Mouse (Mus musculus): Measurements from ENCODE around the gene Gsg1l. TPM values are rescaled to one million over a fixed set of nuclear protein-coding genes. Genes with fewer than 3 reads are reported as not detected.

Gsg1l gene
- polyA plus RNA-seq, 1 experiment, result not detected

GRCm38 (mm10) chr7:126083980-126084348 is 1.8 kb upstream of the Gsg1l start:
- no peak for TF ChIP-seq CTCF (IDR thresholded peaks at IDR 0.05; ENCODE audit: low read depth, low read length)
- no peak for TF ChIP-seq POLR2A (IDR thresholded peaks at IDR 0.05; ENCODE audit: borderline replicate concordance, low read depth, low read length)
- H3K4me1 ChIP-seq (ENCODE audit: control insufficient read depth, insufficient read depth, low read length), result peaks cover 18% of the 10 kb centered on the region

GRCm38 (mm10) chr7:126083341-126083979 is 1.2 kb upstream of the Gsg1l start:
- TF ChIP-seq CTCF (IDR thresholded peaks at IDR 0.05; ENCODE audit: low read depth, low read length) (no peak), POLR2A (IDR thresholded peaks at IDR 0.05; ENCODE audit: borderline replicate concordance, low read depth, low read length) (no peak)
- Histone ChIP-seq H3K4me1 (ENCODE audit: control insufficient read depth, insufficient read depth, low read length) (peaks cover 18% of the 10 kb centered on the region), H3K4me3 (ENCODE audit: insufficient read depth, low read length) (no peak overlapping the region), H3K27ac (ENCODE audit: insufficient read depth, low read depth, low read length) (no peak overlapping the region)

More at GRCm38 (mm10) chr7:126083980-126084348, 1.8 kb upstream of the Gsg1l start:
- H3K27ac ChIP-seq (ENCODE audit: insufficient read depth, low read depth, low read length), result no peak overlapping the region
- no peak overlapping the region for H3K4me3 ChIP-seq (ENCODE audit: insufficient read depth, low read length)

GRCm38 (mm10) chr7:126081727-126082285 is 405 bp downstream of the Gsg1l start:
- Histone ChIP-seq H3K4me1 (ENCODE audit: control insufficient read depth, insufficient read depth, low read length) (peaks cover 11% of the 10 kb centered on the region), H3K4me3 (ENCODE audit: insufficient read depth, low read length) (peak overlapping the region; percentile 43), H3K27ac (ENCODE audit: insufficient read depth, low read depth, low read length) (no peak overlapping the region)
- TF ChIP-seq CTCF (IDR thresholded peaks at IDR 0.05; ENCODE audit: low read depth, low read length) (no peak), POLR2A (IDR thresholded peaks at IDR 0.05; ENCODE audit: borderline replicate concordance, low read depth, low read length) (no peak)

- H3K4me3 ChIP-seq (ENCODE audit: insufficient read depth, low read length), result peak overlapping the region; percentile 43; the same call in 1 of the 2 replicates
- TF ChIP-seq POLR2A (IDR thresholded peaks at IDR 0.05; ENCODE audit: borderline replicate concordance, low read depth, low read length) (no peak), CTCF (IDR thresholded peaks at IDR 0.05; ENCODE audit: low read depth, low read length) (no peak)
- no peak overlapping the region for H3K27ac ChIP-seq (ENCODE audit: insufficient read depth, low read depth, low read length)
Measured at GRCm38 (mm10) chr7:126080949-126081654, 1.1 kb downstream of the Gsg1l start.

GRCm38 (mm10) chr7:126076935-126077334 is 5.3 kb downstream of the Gsg1l start:
- TF ChIP-seq POLR2A (IDR thresholded peaks at IDR 0.05; ENCODE audit: borderline replicate concordance, low read depth, low read length) (no peak), CTCF (IDR thresholded peaks at IDR 0.05; ENCODE audit: low read depth, low read length) (no peak)
- H3K4me1 ChIP-seq (ENCODE audit: control insufficient read depth, insufficient read depth, low read length), result peaks cover 5% of the 10 kb centered on the region
- no peak overlapping the region for H3K27ac ChIP-seq (ENCODE audit: insufficient read depth, low read depth, low read length)
- no peak overlapping the region for H3K4me3 ChIP-seq (ENCODE audit: insufficient read depth, low read length)

More at GRCm38 (mm10) chr7:126080949-126081654, 1.1 kb downstream of the Gsg1l start:
- peaks cover 6% of the 10 kb centered on the region for H3K4me1 ChIP-seq (ENCODE audit: control insufficient read depth, insufficient read depth, low read length)

GRCm38 (mm10) chr7:126075058-126075457 is 7.2 kb downstream of the Gsg1l start:
- peaks cover 5% of the 10 kb centered on the region for H3K4me1 ChIP-seq (ENCODE audit: control insufficient read depth, insufficient read depth, low read length)
- H3K4me3 ChIP-seq (ENCODE audit: insufficient read depth, low read length), result no peak overlapping the region; the same call in 1 of the 2 replicates
- TF ChIP-seq POLR2A (IDR thresholded peaks at IDR 0.05; ENCODE audit: borderline replicate concordance, low read depth, low read length), result no peak
- TF ChIP-seq CTCF (IDR thresholded peaks at IDR 0.05; ENCODE audit: low read depth, low read length), result no peak
- H3K27ac ChIP-seq (ENCODE audit: insufficient read depth, low read depth, low read length), result no peak overlapping the region

- no peak overlapping the region for H3K4me3 ChIP-seq (ENCODE audit: insufficient read depth, low read length)
- no peak for TF ChIP-seq POLR2A (IDR thresholded peaks at IDR 0.05; ENCODE audit: borderline replicate concordance, low read depth, low read length)
- no peak for TF ChIP-seq CTCF (IDR thresholded peaks at IDR 0.05; ENCODE audit: low read depth, low read length)
- no peak overlapping the region for H3K27ac ChIP-seq (ENCODE audit: insufficient read depth, low read depth, low read length)
- peaks cover 3% of the 10 kb centered on the region for H3K4me1 ChIP-seq (ENCODE audit: control insufficient read depth, insufficient read depth, low read length)
Measured at GRCm38 (mm10) chr7:126070321-126070720, 11.9 kb downstream of the Gsg1l start.

GRCm38 (mm10) chr7:126066777-126067176 is 15.4 kb downstream of the Gsg1l start:
- Histone ChIP-seq H3K4me1 (ENCODE audit: control insufficient read depth, insufficient read depth, low read length) (no peaks in the 10 kb centered on the region), H3K4me3 (ENCODE audit: insufficient read depth, low read length) (no peak overlapping the region), H3K27ac (ENCODE audit: insufficient read depth, low read depth, low read length) (no peak overlapping the region)
- TF ChIP-seq CTCF (IDR thresholded peaks at IDR 0.05; ENCODE audit: low read depth, low read length) (no peak), POLR2A (IDR thresholded peaks at IDR 0.05; ENCODE audit: borderline replicate concordance, low read depth, low read length) (no peak)

- no peak overlapping the region for H3K4me3 ChIP-seq (ENCODE audit: insufficient read depth, low read length)
- no peak overlapping the region for H3K27ac ChIP-seq (ENCODE audit: insufficient read depth, low read depth, low read length)
- no peaks in the 10 kb centered on the region for H3K4me1 ChIP-seq (ENCODE audit: control insufficient read depth, insufficient read depth, low read length)
- TF ChIP-seq CTCF (IDR thresholded peaks at IDR 0.05; ENCODE audit: low read depth, low read length) (no peak), POLR2A (IDR thresholded peaks at IDR 0.05; ENCODE audit: borderline replicate concordance, low read depth, low read length) (no peak)
Measured at GRCm38 (mm10) chr7:126065243-126065876, 16.9 kb downstream of the Gsg1l start.

Data from bone marrow macrophage, adult 2 months (primary cell).